Mouse (Mus musculus): ENCODE measurements around the gene Tcp11l1.

Gene Tcp11l1

GRCm38 (mm10) chr2:104710670-104711370, 1.1 kb downstream of the Tcp11l1 start:
- DNase-seq = no peak

GRCm38 (mm10) chr2:104709786-104710337, 2.1 kb downstream of the Tcp11l1 start:
- DNase-seq = no peak

- DNase-seq = no peak
Observed at GRCm38 (mm10) chr2:104704355-104704754, 7.6 kb downstream of the Tcp11l1 start.

GRCm38 (mm10) chr2:104703158-104703557, 8.8 kb downstream of the Tcp11l1 start:
- no peak for DNase-seq

- DNase-seq = no peak
Observed at GRCm38 (mm10) chr2:104699659-104700058, 12.3 kb downstream of the Tcp11l1 start.

GRCm38 (mm10) chr2:104692551-104692950, 19.4 kb downstream of the Tcp11l1 start:
- no peak for DNase-seq

GRCm38 (mm10) chr2:104690720-104691119, 21.2 kb downstream of the Tcp11l1 start:
- no peak for DNase-seq

- DNase-seq = no peak
Observed at GRCm38 (mm10) chr2:104688724-104689123, 23.2 kb downstream of the Tcp11l1 start.

- DNase-seq = peak; percentile 39
Observed at GRCm38 (mm10) chr2:104688321-104688720, 23.6 kb downstream of the Tcp11l1 start.

- DNase-seq = no peak
Observed at GRCm38 (mm10) chr2:104687261-104687660, 24.7 kb downstream of the Tcp11l1 start.

- peak; percentile 69 for DNase-seq
Observed at GRCm38 (mm10) chr2:104685418-104685817, 26.6 kb downstream of the Tcp11l1 start.

- DNase-seq = peak; percentile 53
Observed at GRCm38 (mm10) chr2:104684771-104685170, 27.2 kb downstream of the Tcp11l1 start.

- DNase-seq = no peak
Observed at GRCm38 (mm10) chr2:104677326-104677725, 34.6 kb downstream of the Tcp11l1 start.

GRCm38 (mm10) chr2:104671724-104672123, 40.2 kb downstream of the Tcp11l1 start:
- no peak for DNase-seq

GRCm38 (mm10) chr2:104669122-104669804, 42.7 kb downstream of the Tcp11l1 start:
- DNase-seq = no peak

GRCm38 (mm10) chr2:104663372-104664100, 48.4 kb downstream of the Tcp11l1 start:
- peak; percentile 59 for DNase-seq

- no peak for DNase-seq
Observed at GRCm38 (mm10) chr2:104658659-104659058, 53.3 kb downstream of the Tcp11l1 start.

- DNase-seq = no peak
Observed at GRCm38 (mm10) chr2:104615985-104616711, 95.8 kb downstream of the Tcp11l1 start.

- DNase-seq = no peak
Observed at GRCm38 (mm10) chr2:104614786-104615185, 97.2 kb downstream of the Tcp11l1 start.
